Mouse (Mus musculus): ENCODE measurements around the gene Oma1. TPM values are rescaled to one million over a fixed set of nuclear protein-coding genes. Genes with fewer than 3 reads are reported as not detected.

Oma1 gene
- 15.1 and 21.6 TPM in 2 replicates for polyA plus RNA-seq (2015; fragmentation: Nextera tagmentation; extraction: Ambion mirVana)

- under 1% methylated on average over 59 of the region's 61 CpGs for WGBS
- Histone ChIP-seq H3K9me3 (ENCODE audit: control insufficient read depth, low read length) (no peaks in the 10 kb centered on the region), H3K4me2 (ENCODE audit: low read length) (peak within 1 kb of the TSS; percentile 59), H3K27ac (ENCODE audit: low read length) (peak within 1 kb of the TSS; percentile 98), H3K36me3 (ENCODE audit: control insufficient read depth, insufficient read depth) (no peaks in the 10 kb centered on the region), H3K4me3 (replicated peaks; ENCODE audit: low read length) (peak within 1 kb of the TSS; percentile 74), H3K27me3 (replicated peaks; ENCODE audit: control insufficient read depth, insufficient read depth, low read length) (no peaks in the 10 kb centered on the region), H3K4me1 (replicated peaks; ENCODE audit: control insufficient read depth, insufficient read depth, low read length) (peaks cover 11% of the 10 kb centered on the region), H3K9ac (replicated peaks; ENCODE audit: low read depth, low read length) (peak within 1 kb of the TSS; percentile 87)
- peak; percentile 98 for ATAC-seq
Measured at GRCm38 (mm10) chr4:103313587-103314525, at the start of gene Oma1. TSS of gene Oma1 (plus strand) at chr4:103313812.

GRCm38 (mm10) chr4:103263812-103264396 lies 49.7 kb upstream of the Oma1 start:
- no peak for ATAC-seq
- H3K9me3 ChIP-seq (ENCODE audit: control insufficient read depth, low read length) = no peaks in the 10 kb centered on the region
- no peak overlapping the region for H3K4me2 ChIP-seq (ENCODE audit: low read length)
- whole genome bisulfite sequencing = 42% methylated on average over 8 of the region's 8 CpGs
- no peaks in the 10 kb centered on the region for H3K36me3 ChIP-seq (ENCODE audit: control insufficient read depth, insufficient read depth)
- H3K27me3 ChIP-seq (replicated peaks; ENCODE audit: control insufficient read depth, insufficient read depth, low read length) = no peaks in the 10 kb centered on the region
- no peaks in the 10 kb centered on the region for H3K4me1 ChIP-seq (replicated peaks; ENCODE audit: control insufficient read depth, insufficient read depth, low read length)
- no peak overlapping the region for H3K4me3 ChIP-seq (replicated peaks; ENCODE audit: low read length)
- no peak overlapping the region for H3K27ac ChIP-seq (ENCODE audit: low read length)
- no peak overlapping the region for H3K9ac ChIP-seq (replicated peaks; ENCODE audit: low read depth, low read length)

- no peaks in the 10 kb centered on the region for H3K9me3 ChIP-seq (ENCODE audit: control insufficient read depth, low read length)
- no peak overlapping the region for H3K9ac ChIP-seq (replicated peaks; ENCODE audit: low read depth, low read length)
- 64% methylated on average over 2 of the region's 2 CpGs for WGBS
- H3K4me3 ChIP-seq (replicated peaks; ENCODE audit: low read length) = no peak overlapping the region
- H3K36me3 ChIP-seq (ENCODE audit: control insufficient read depth, insufficient read depth) = no peaks in the 10 kb centered on the region
- H3K4me1 ChIP-seq (replicated peaks; ENCODE audit: control insufficient read depth, insufficient read depth, low read length) = no peaks in the 10 kb centered on the region
- H3K4me2 ChIP-seq (ENCODE audit: low read length) = no peak overlapping the region
- no peak overlapping the region for H3K27ac ChIP-seq (ENCODE audit: low read length)
- no peaks in the 10 kb centered on the region for H3K27me3 ChIP-seq (replicated peaks; ENCODE audit: control insufficient read depth, insufficient read depth, low read length)
- ATAC-seq = no peak
Measured at GRCm38 (mm10) chr4:103265166-103265565, 48.4 kb upstream of the Oma1 start.

- H3K4me3 ChIP-seq (replicated peaks; ENCODE audit: low read length) = no peak overlapping the region
- no peak overlapping the region for H3K27ac ChIP-seq (ENCODE audit: low read length)
- no peak overlapping the region for H3K4me2 ChIP-seq (ENCODE audit: low read length)
- H3K9me3 ChIP-seq (ENCODE audit: control insufficient read depth, low read length) = no peaks in the 10 kb centered on the region
- no peaks in the 10 kb centered on the region for H3K4me1 ChIP-seq (replicated peaks; ENCODE audit: control insufficient read depth, insufficient read depth, low read length)
- WGBS = 90% methylated on average over 4 of the region's 4 CpGs
- no peak for ATAC-seq
- no peaks in the 10 kb centered on the region for H3K36me3 ChIP-seq (ENCODE audit: control insufficient read depth, insufficient read depth)
- H3K9ac ChIP-seq (replicated peaks; ENCODE audit: low read depth, low read length) = no peak overlapping the region
- no peaks in the 10 kb centered on the region for H3K27me3 ChIP-seq (replicated peaks; ENCODE audit: control insufficient read depth, insufficient read depth, low read length)
Measured at GRCm38 (mm10) chr4:103269336-103269735, 44.3 kb upstream of the Oma1 start.

- Histone ChIP-seq H3K27me3 (replicated peaks; ENCODE audit: control insufficient read depth, insufficient read depth, low read length) (no peaks in the 10 kb centered on the region), H3K9ac (replicated peaks; ENCODE audit: low read depth, low read length) (no peak overlapping the region), H3K4me3 (replicated peaks; ENCODE audit: low read length) (no peak overlapping the region), H3K4me2 (ENCODE audit: low read length) (no peak overlapping the region), H3K27ac (ENCODE audit: low read length) (no peak overlapping the region), H3K36me3 (ENCODE audit: control insufficient read depth, insufficient read depth) (no peaks in the 10 kb centered on the region), H3K4me1 (replicated peaks; ENCODE audit: control insufficient read depth, insufficient read depth, low read length) (no peaks in the 10 kb centered on the region), H3K9me3 (ENCODE audit: control insufficient read depth, low read length) (no peaks in the 10 kb centered on the region)
- WGBS = 84% methylated on average over 6 of the region's 8 CpGs
- ATAC-seq = no peak
Measured at GRCm38 (mm10) chr4:103273021-103273420, 40.6 kb upstream of the Oma1 start.

GRCm38 (mm10) chr4:103288342-103288741 lies 25.3 kb upstream of the Oma1 start:
- no peaks in the 10 kb centered on the region for H3K36me3 ChIP-seq (ENCODE audit: control insufficient read depth, insufficient read depth)
- 80% methylated on average over 7 of the region's 7 CpGs for WGBS
- H3K4me1 ChIP-seq (replicated peaks; ENCODE audit: control insufficient read depth, insufficient read depth, low read length) = no peaks in the 10 kb centered on the region
- no peaks in the 10 kb centered on the region for H3K27me3 ChIP-seq (replicated peaks; ENCODE audit: control insufficient read depth, insufficient read depth, low read length)
- no peak for ATAC-seq
- no peak overlapping the region for H3K4me3 ChIP-seq (replicated peaks; ENCODE audit: low read length)
- no peak overlapping the region for H3K27ac ChIP-seq (ENCODE audit: low read length)
- no peaks in the 10 kb centered on the region for H3K9me3 ChIP-seq (ENCODE audit: control insufficient read depth, low read length)
- no peak overlapping the region for H3K4me2 ChIP-seq (ENCODE audit: low read length)
- H3K9ac ChIP-seq (replicated peaks; ENCODE audit: low read depth, low read length) = no peak overlapping the region

GRCm38 (mm10) chr4:103290763-103291162 lies 22.8 kb upstream of the Oma1 start, which contains the start of gene 4921539E11Rik:
TSS of gene 4921539E11Rik (minus strand) at chr4:103290863.
- no peak for ATAC-seq
- H3K4me2 ChIP-seq (ENCODE audit: low read length) = no peak within 1 kb of the TSS
- WGBS = 63% methylated on average over 2 of the region's 2 CpGs

GRCm38 (mm10) chr4:103299342-103299741 lies 14.3 kb upstream of the Oma1 start:
- Histone ChIP-seq H3K27ac (ENCODE audit: low read length) (no peak overlapping the region), H3K4me2 (ENCODE audit: low read length) (no peak overlapping the region), H3K4me3 (replicated peaks; ENCODE audit: low read length) (no peak overlapping the region), H3K9ac (replicated peaks; ENCODE audit: low read depth, low read length) (no peak overlapping the region), H3K9me3 (ENCODE audit: control insufficient read depth, low read length) (no peaks in the 10 kb centered on the region), H3K36me3 (ENCODE audit: control insufficient read depth, insufficient read depth) (no peaks in the 10 kb centered on the region), H3K4me1 (replicated peaks; ENCODE audit: control insufficient read depth, insufficient read depth, low read length) (no peaks in the 10 kb centered on the region), H3K27me3 (replicated peaks; ENCODE audit: control insufficient read depth, insufficient read depth, low read length) (no peaks in the 10 kb centered on the region)
- ATAC-seq = no peak
- WGBS = 65% methylated on average over 10 of the region's 10 CpGs

More at GRCm38 (mm10) chr4:103290763-103291162, 22.8 kb upstream of the Oma1 start, which contains the start of gene 4921539E11Rik:
- Histone ChIP-seq H3K9ac (replicated peaks; ENCODE audit: low read depth, low read length) (no peak within 1 kb of the TSS), H3K9me3 (ENCODE audit: control insufficient read depth, low read length) (no peaks in the 10 kb centered on the region), H3K4me1 (replicated peaks; ENCODE audit: control insufficient read depth, insufficient read depth, low read length) (no peaks in the 10 kb centered on the region), H3K4me3 (replicated peaks; ENCODE audit: low read length) (no peak within 1 kb of the TSS), H3K36me3 (ENCODE audit: control insufficient read depth, insufficient read depth) (no peaks in the 10 kb centered on the region), H3K27ac (ENCODE audit: low read length) (no peak within 1 kb of the TSS), H3K27me3 (replicated peaks; ENCODE audit: control insufficient read depth, insufficient read depth, low read length) (no peaks in the 10 kb centered on the region)

- no peak for ATAC-seq
- no peaks in the 10 kb centered on the region for H3K4me1 ChIP-seq (replicated peaks; ENCODE audit: control insufficient read depth, insufficient read depth, low read length)
- no peak overlapping the region for H3K4me2 ChIP-seq (ENCODE audit: low read length)
- no peak overlapping the region for H3K9ac ChIP-seq (replicated peaks; ENCODE audit: low read depth, low read length)
- H3K9me3 ChIP-seq (ENCODE audit: control insufficient read depth, low read length) = no peaks in the 10 kb centered on the region
- no peak overlapping the region for H3K4me3 ChIP-seq (replicated peaks; ENCODE audit: low read length)
- no peak overlapping the region for H3K27ac ChIP-seq (ENCODE audit: low read length)
- no peaks in the 10 kb centered on the region for H3K27me3 ChIP-seq (replicated peaks; ENCODE audit: control insufficient read depth, insufficient read depth, low read length)
- 94% methylated on average over 1 of the region's 1 CpGs for WGBS
- H3K36me3 ChIP-seq (ENCODE audit: control insufficient read depth, insufficient read depth) = no peaks in the 10 kb centered on the region
Measured at GRCm38 (mm10) chr4:103303851-103304250, 9.8 kb upstream of the Oma1 start.

All from forebrain, embryonic 16.5 days (tissue).